Mouse (Mus musculus): Measurements from ENCODE around the gene Tbx6.

DNA sequence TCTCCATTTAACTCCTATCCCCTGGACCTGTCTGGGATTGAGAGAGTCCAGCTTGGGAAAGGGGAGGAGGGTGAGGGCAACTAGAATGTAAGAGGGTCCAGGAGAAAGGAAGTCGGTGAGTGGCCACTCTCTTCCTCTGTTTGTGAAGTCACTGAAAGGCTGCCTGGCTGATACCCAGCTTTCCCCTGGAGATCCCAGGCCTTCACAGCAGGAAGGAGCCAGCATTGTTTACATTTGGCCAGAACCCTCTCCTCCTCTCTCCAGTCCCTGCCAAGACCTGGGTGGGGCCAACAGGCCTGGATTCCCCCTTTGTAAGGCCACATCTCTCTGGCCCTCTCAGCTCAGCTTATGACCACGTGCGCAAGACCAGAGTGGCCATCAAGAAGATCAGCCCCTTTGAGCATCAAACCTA is 20.9 kb upstream of the Tbx6 start:
- TF ChIP-seq CTCF (IDR thresholded peaks at IDR 0.05; ENCODE audit: low read depth, low read length) (no peak), POLR2A (IDR thresholded peaks at IDR 0.05; ENCODE audit: insufficient read depth, low read length) (no peak), EP300 (IDR thresholded peaks at IDR 0.05; ENCODE audit: insufficient read depth, low read depth, low read length) (0 out of 2 replicates have a peak, but pooled peaks have one; percentile 30)

Data from ES-Bruce4 (cell line).